19 mouse cellular contexts compared by ENCODE assay signal in genomic region chr5:119059223-119059622, GRCm38 (mm10).
DNase-seq lines count a peak whose midpoint lies in the region; ATAC-seq and TF ChIP-seq lines count a peak whose summit lies in the region.
"Had no signal": no experiment of that assay in that cellular context is flagged by ENCODE, and none has a peak within 500 bp of the region (broad histone marks: within the 10 kb centered on the region; RNA-seq: fewer than 3 reads in every experiment).

No protein-coding gene starts in this region.

- H3K36me3 ChIP-seq in kidney, adult 2 months (ENCODE audit: control insufficient read depth, insufficient read depth, low read length): no peaks in the 10 kb centered on the region
- H3K36me3 ChIP-seq: embryonic facial prominence, embryonic 12.5 days; forebrain, embryonic 12.5 days; heart, embryonic 13.5 days; liver, embryonic 12.5 days; midbrain, embryonic 13.5 days; stomach, embryonic 15.5 days had no signal

- no peak for DNase-seq in kidney, adult 2 months
- DNase-seq in kidney, postnatal 10 days: no peak
- DNase-seq in left cerebral cortex, adult 2 months (ENCODE audit: extremely low spot score in 1 of 2, low spot score in 2 of 2): no peak
- DNase-seq in left cerebral cortex, postnatal 14 days (ENCODE audit: low spot score in 2 of 2): no peak
- DNase-seq: adrenal gland, adult 8-10 months; cerebellum, adult 18-20 months; cerebellum, postnatal 14 days; thymus, postnatal 25 days had no signal

- TF ChIP-seq CTCF in kidney, adult 2 months (conservative IDR thresholded peaks at IDR 0.05; ENCODE audit: insufficient read depth, insufficient read length, low read depth, low read length): no peak
- no peak for TF ChIP-seq CTCF in left cerebral cortex, adult 2 months (IDR thresholded peaks at IDR 0.05)
- TF ChIP-seq CTCF in cortical plate, adult 2 months (IDR thresholded peaks at IDR 0.05; ENCODE audit: extremely low read depth, insufficient read depth, low read length): no peak

- H3K27ac ChIP-seq in kidney, adult 2 months (ENCODE audit: insufficient read depth, low read depth, low read length): peak overlapping the region; percentile 87
- peak overlapping the region; percentile 36; the same call in 1 of the 2 replicates for H3K27ac ChIP-seq in left cerebral cortex, adult 2 months
- H3K27ac ChIP-seq in brown adipose tissue, adult 24 weeks (replicated peaks; ENCODE audit: low read depth, low read length): peak overlapping the region; percentile 98
- peak overlapping the region; percentile 80 for H3K27ac ChIP-seq in cortical plate, adult 2 months (ENCODE audit: insufficient read depth, low read length)
- H3K27ac ChIP-seq: embryonic facial prominence, embryonic 12.5 days; forebrain, embryonic 12.5 days; liver, embryonic 12.5 days; midbrain, embryonic 13.5 days; stomach, embryonic 15.5 days had no signal

- whole genome bisulfite sequencing in kidney, adult 2 months: 83% methylated on average over 2 of the region's 2 CpGs

- TF ChIP-seq POLR2A in kidney, adult 2 months (IDR thresholded peaks at IDR 0.05; ENCODE audit: low read depth, low read length): no peak
- no peak for TF ChIP-seq POLR2A in cortical plate, adult 2 months (IDR thresholded peaks at IDR 0.05; ENCODE audit: extremely low read depth, insufficient read depth, low read length)

- ATAC-seq in activated CD4-positive, CD25-positive, alpha-beta regulatory T cell, adult 4 months: no peak
- ATAC-seq: hindbrain, embryonic 16.5 days; intestine, embryonic 16.5 days; liver, embryonic 12.5 days; midbrain, embryonic 13.5 days had no signal

- intact Hi-C loops in left cerebral cortex, adult 2 months (cut with DNase I): no loop called here
- intact Hi-C loops in left cerebral cortex, postnatal 14 days (cut with DNase I): no loop called here

- peaks cover 3% of the 10 kb centered on the region; the same call in 1 of the 2 replicates for H3K4me1 ChIP-seq in kidney, adult 2 months (ENCODE audit: control insufficient read depth, insufficient read depth, low read length)
- H3K4me1 ChIP-seq in brown adipose tissue, adult 24 weeks (ENCODE audit: control insufficient read depth, insufficient read depth, insufficient read length, low read length): peaks cover 23% of the 10 kb centered on the region
- no peaks in the 10 kb centered on the region for H3K4me1 ChIP-seq in cortical plate, adult 2 months (ENCODE audit: control insufficient read depth, insufficient read depth, low read length)
- H3K4me1 ChIP-seq: liver, embryonic 12.5 days; stomach, embryonic 15.5 days had no signal

- H3K27me3 ChIP-seq in kidney, adult 2 months (replicated peaks; ENCODE audit: control insufficient read depth, insufficient read depth, low read length): no peaks in the 10 kb centered on the region
- H3K27me3 ChIP-seq: stomach, embryonic 15.5 days had no signal

- H3K4me3 ChIP-seq in kidney, adult 2 months (ENCODE audit: insufficient read depth, low read depth, low read length): no peak overlapping the region
- H3K4me3 ChIP-seq in left cerebral cortex, adult 2 months: no peak overlapping the region
- H3K4me3 ChIP-seq in brown adipose tissue, adult 24 weeks (ENCODE audit: insufficient read depth, low read depth, low read length): no peak overlapping the region
- H3K4me3 ChIP-seq in cortical plate, adult 2 months (ENCODE audit: insufficient read depth, low read length): no peak overlapping the region
- H3K4me3 ChIP-seq: embryonic facial prominence, embryonic 12.5 days; forebrain, embryonic 12.5 days; heart, embryonic 13.5 days; liver, embryonic 12.5 days; midbrain, embryonic 13.5 days; stomach, embryonic 15.5 days had no signal

Comparison
In these comparisons a context has a peak if more than half of its experiments do, and no peak if none do; other contexts are left out.
1. H3K27ac ChIP-seq: peak in every context shown above with its lines; median percentile 98 in brown adipose tissue, adult 24 weeks; 87 in kidney, adult 2 months; 80 in cortical plate, adult 2 months; 36 in left cerebral cortex, adult 2 months.